Mouse (Mus musculus): ENCODE results near the gene Dennd4b.

The Dennd4b gene

GRCm38 (mm10) chr3:90264687-90265033 is 325 bp upstream of the Dennd4b start:
- POLR2A ChIA-PET, result interaction anchor here in 2 of 4 experiments (0.6 to 4.9 kb wide), 10 partner anchors 8 to 1098 kb away, joined by 3 to 55 read pairs (median 10); partner anchors contain the start of genes Slc27a3 (in 2 of the 2), Slc39a1 (in 2 of the 2), Creb3l4 (in 1 of the 2) and Gatad2b (in 1 of the 2)
- CTCF ChIA-PET, result interaction anchor here in 1 of 4 experiments (1.3 kb wide), 1 partner anchor 17 kb away, joined by 7 read pairs; the partner anchor contains the start of gene Slc39a1

- POLR2A ChIA-PET, result interaction anchor here in 3 of 4 experiments (0.5 to 4.9 kb wide), 78 partner anchors 8 to 1793 kb away, joined by 3 to 55 read pairs (median 4); partner anchors contain the start of genes Creb3l4 (in 3 of the 3), Gatad2b (in 3 of the 3), Jtb (in 3 of the 3) and Rab13 (in 3 of the 3)
- CTCF ChIA-PET, result interaction anchor here in 3 of 4 experiments (0.5 to 1.5 kb wide), 18 partner anchors 8 to 784 kb away, joined by 3 to 7 read pairs (median 4); partner anchors contain the start of genes Gatad2b (in 2 of the 3) and Slc39a1 (in 1 of the 3)
Observed at GRCm38 (mm10) chr3:90265932-90266741, 1.2 kb downstream of the Dennd4b start.

GRCm38 (mm10) chr3:90266901-90267775 is 2.2 kb downstream of the Dennd4b start:
- ChIA-PET CTCF (interaction anchor here in 3 of 4 experiments (0.6 to 1.5 kb wide), 8 partner anchors 7 to 785 kb away, joined by 3 to 7 read pairs (median 3); partner anchors contain the start of gene Gatad2b (in 1 of the 3)), POLR2A (interaction anchor here in 3 of 4 experiments (0.5 to 4.9 kb wide), 46 partner anchors 7 to 1792 kb away, joined by 3 to 55 read pairs (median 6); partner anchors contain the start of genes Gatad2b (in 2 of the 3), Jtb (in 2 of the 3), Slc27a3 (in 2 of the 3) and Slc39a1 (in 2 of the 3))

GRCm38 (mm10) chr3:90268190-90268589 is 3.2 kb downstream of the Dennd4b start:
- ChIA-PET POLR2A (interaction anchor here in 3 of 4 experiments (0.6 to 4.9 kb wide), 9 partner anchors 9 to 355 kb away, joined by 3 to 55 read pairs (median 12); partner anchors contain the start of genes Rab13 (in 2 of the 3), Rps27 (in 2 of the 3), Gatad2b (in 1 of the 3) and Il6ra (in 1 of the 3)), CTCF (no interaction called here)

- ChIA-PET POLR2A (interaction anchor here in 3 of 4 experiments (0.6 to 4.9 kb wide), 7 partner anchors 12 to 180 kb away, joined by 3 to 33 read pairs (median 4); partner anchors contain the start of genes Gatad2b (in 2 of the 3), Rab13 (in 1 of the 3), Rps27 (in 1 of the 3) and Slc39a1 (in 1 of the 3)), CTCF (no interaction called here)
Observed at GRCm38 (mm10) chr3:90268971-90269370, 4.0 kb downstream of the Dennd4b start.

- ChIA-PET POLR2A (interaction anchor here in 3 of 4 experiments (0.5 to 1.2 kb wide), 6 partner anchors 9 to 74 kb away, joined by 3 to 5 read pairs (median 3); partner anchors contain the start of genes Gatad2b (in 2 of the 3) and Slc39a1 (in 1 of the 3)), CTCF (interaction anchor here in 1 of 4 experiments (1.2 kb wide), 1 partner anchor 13 kb away, joined by 3 read pairs; no protein-coding TSS in a partner anchor)
Observed at GRCm38 (mm10) chr3:90270784-90271183, 5.8 kb downstream of the Dennd4b start.

GRCm38 (mm10) chr3:90272170-90272569 is 7.2 kb downstream of the Dennd4b start:
- ChIA-PET CTCF (interaction anchor here in 2 of 4 experiments (0.6 to 1.2 kb wide), 4 partner anchors 12 to 101 kb away, joined by 3 to 4 read pairs (median 3); partner anchors contain the start of gene Slc39a1 (in 1 of the 2)), POLR2A (interaction anchor here in 3 of 4 experiments (0.7 to 3.7 kb wide), 15 partner anchors 8 to 60 kb away, joined by 3 to 27 read pairs (median 5); partner anchors contain the start of genes Gatad2b (in 3 of the 3), Creb3l4 (in 1 of the 3), Jtb (in 1 of the 3) and Rab13 (in 1 of the 3))

GRCm38 (mm10) chr3:90273855-90274254 is 8.9 kb downstream of the Dennd4b start:
- POLR2A ChIA-PET, result interaction anchor here in 3 of 4 experiments (0.6 to 5.9 kb wide), 20 partner anchors 7 to 194 kb away, joined by 3 to 34 read pairs (median 4); partner anchors contain the start of genes Gatad2b (in 3 of the 3), Dennd4b (in 2 of the 3), Jtb (in 2 of the 3) and Slc39a1 (in 2 of the 3)
- CTCF ChIA-PET, result interaction anchor here (0.5 to 1.3 kb wide), 7 partner anchors 7 to 160 kb away, joined by 3 to 5 read pairs (median 4); partner anchors contain the start of gene Dennd4b (in 1 of the 4)

GRCm38 (mm10) chr3:90275286-90275685 is 10.3 kb downstream of the Dennd4b start:
- ChIA-PET CTCF (interaction anchor here in 1 of 4 experiments (0.9 kb wide), 1 partner anchor 9 kb away, joined by 3 read pairs; no protein-coding TSS in a partner anchor), POLR2A (interaction anchor here in 2 of 4 experiments (1.3 to 5.9 kb wide), 4 partner anchors 9 to 27 kb away, joined by 3 to 34 read pairs (median 11); partner anchors contain the start of genes Dennd4b (in 1 of the 2) and Slc39a1 (in 1 of the 2))

- ChIA-PET CTCF (interaction anchor here in 1 of 4 experiments (0.7 kb wide), 1 partner anchor 292 kb away, joined by 11 read pairs; no protein-coding TSS in a partner anchor), POLR2A (interaction anchor here in 2 of 4 experiments (1.0 to 5.9 kb wide), 7 partner anchors 10 to 55 kb away, joined by 3 to 34 read pairs (median 4); partner anchors contain the start of gene Gatad2b (in 1 of the 2))
Observed at GRCm38 (mm10) chr3:90276858-90277257, 11.9 kb downstream of the Dennd4b start.

GRCm38 (mm10) chr3:90277793-90278192 is 12.8 kb downstream of the Dennd4b start:
- ChIA-PET POLR2A (interaction anchor here in 2 of 4 experiments (0.8 to 5.9 kb wide), 6 partner anchors 9 to 46 kb away, joined by 3 to 34 read pairs (median 3); partner anchors contain the start of genes Gatad2b (in 1 of the 2) and Slc39a1 (in 1 of the 2)), CTCF (interaction anchor here in 2 of 4 experiments (0.6 to 1.3 kb wide), 2 partner anchors 11 to 12 kb away, joined by 3 to 7 read pairs; no protein-coding TSS in a partner anchor)

GRCm38 (mm10) chr3:90278211-90278610 is 13.2 kb downstream of the Dennd4b start:
- CTCF ChIA-PET, result interaction anchor here in 2 of 4 experiments (0.6 to 1.3 kb wide), 2 partner anchors 12 kb away, joined by 3 to 7 read pairs; no protein-coding TSS in a partner anchor
- POLR2A ChIA-PET, result interaction anchor here in 3 of 4 experiments (0.8 to 5.9 kb wide), 6 partner anchors 9 to 30 kb away, joined by 3 to 34 read pairs (median 4); partner anchors contain the start of genes Gatad2b (in 1 of the 3) and Slc39a1 (in 1 of the 3)

GRCm38 (mm10) chr3:90279216-90279615 is 14.2 kb downstream of the Dennd4b start:
- POLR2A ChIA-PET, result interaction anchor here in 3 of 4 experiments (1.1 to 5.9 kb wide), 10 partner anchors 8 to 20 kb away, joined by 3 to 34 read pairs (median 6); partner anchors contain the start of gene Gatad2b (in 2 of the 3)
- CTCF ChIA-PET, result no interaction called here

GRCm38 (mm10) chr3:90279743-90280142 is 14.8 kb downstream of the Dennd4b start:
- ChIA-PET CTCF (interaction anchor here in 1 of 4 experiments (1.0 kb wide), 1 partner anchor 70 kb away, joined by 3 read pairs; no protein-coding TSS in a partner anchor), POLR2A (interaction anchor here in 3 of 4 experiments (0.6 to 5.9 kb wide), 13 partner anchors 9 to 953 kb away, joined by 3 to 34 read pairs (median 4); partner anchors contain the start of gene Gatad2b (in 2 of the 3))

GRCm38 (mm10) chr3:90280708-90281107 is 15.7 kb downstream of the Dennd4b start:
- POLR2A ChIA-PET, result interaction anchor here in 3 of 4 experiments (0.5 to 2.8 kb wide), 12 partner anchors 8 to 327 kb away, joined by 3 to 11 read pairs (median 4); partner anchors contain the start of genes Gatad2b (in 1 of the 3) and Slc39a1 (in 1 of the 3)

GRCm38 (mm10) chr3:90284150-90284549 is 19.2 kb downstream of the Dennd4b start:
- ChIA-PET CTCF (interaction anchor here in 2 of 4 experiments (0.6 to 1.0 kb wide), 4 partner anchors 8 to 219 kb away, joined by 3 read pairs; no protein-coding TSS in a partner anchor), POLR2A (interaction anchor here (0.6 to 3.9 kb wide), 14 partner anchors 9 to 205 kb away, joined by 3 to 26 read pairs (median 4); partner anchors contain the start of genes Gatad2b (in 3 of the 4), Rab13 (in 2 of the 4), Rps27 (in 2 of the 4) and Slc39a1 (in 1 of the 4))

More at GRCm38 (mm10) chr3:90280708-90281107, 15.7 kb downstream of the Dennd4b start:
- CTCF ChIA-PET, result interaction anchor here in 3 of 4 experiments (0.5 to 1.0 kb wide), 5 partner anchors 25 to 585 kb away, joined by 3 to 6 read pairs (median 4); no protein-coding TSS in a partner anchor

Data from embryonic stem cell, embryonic (primary cell).